ENCODE assay signal across 16 mouse cellular contexts in genomic region chr12:17356853-17357252, GRCm38 (mm10). TPM values are rescaled to one million over a fixed set of nuclear protein-coding genes. Genes with fewer than 3 reads are reported as not detected.
DNase-seq lines count a peak whose midpoint lies in the region; ATAC-seq and TF ChIP-seq lines count a peak whose summit lies in the region.
"Had no signal": no experiment of that assay in that cellular context is flagged by ENCODE, and none has a peak within 500 bp of the region (broad histone marks: within the 10 kb centered on the region; RNA-seq: fewer than 3 reads in every experiment).

No protein-coding gene starts in this region.

- H3K27ac ChIP-seq in left cerebral cortex, adult 2 months, result no peak overlapping the region
- H3K27ac ChIP-seq in neural tube, embryonic 15.5 days (replicated peaks), result no peak overlapping the region
- H3K27ac ChIP-seq: heart, embryonic 15.5 days; limb, embryonic 15.5 days had no signal

- peaks cover 5% of the 10 kb centered on the region; the same call in 1 of the 2 replicates for H3K4me1 ChIP-seq in E14TG2a.4 (replicated peaks; ENCODE audit: low read depth, low read length)
- H3K4me1 ChIP-seq in neural tube, embryonic 15.5 days, result no peaks in the 10 kb centered on the region
- H3K4me1 ChIP-seq: heart, embryonic 15.5 days; limb, embryonic 15.5 days had no signal

- no peak for ATAC-seq in neural tube, embryonic 15.5 days (ENCODE audit: low FRiP score)

- intact Hi-C loops in left cerebral cortex, adult 2 months (cut with DNase I), result no loop called here

- H3K36me3 ChIP-seq in E14TG2a.4 (ENCODE audit: insufficient read depth, low read length), result peaks cover 99% of the 10 kb centered on the region
- peaks cover 66% of the 10 kb centered on the region for H3K36me3 ChIP-seq in neural tube, embryonic 15.5 days

- H3K27me3 ChIP-seq in E14TG2a.4 (ENCODE audit: insufficient read depth, low read length), result no peaks in the 10 kb centered on the region
- H3K27me3 ChIP-seq in neural tube, embryonic 15.5 days (replicated peaks), result no peaks in the 10 kb centered on the region
- H3K27me3 ChIP-seq: heart, embryonic 15.5 days; limb, embryonic 15.5 days had no signal

- H3K4me2 ChIP-seq in neural tube, embryonic 15.5 days, result no peak overlapping the region
- H3K4me2 ChIP-seq: heart, embryonic 15.5 days; limb, embryonic 15.5 days; midbrain, embryonic 11.5 days had no signal

- peak; percentile 45 for TF ChIP-seq CTCF in left cerebral cortex, adult 2 months (IDR thresholded peaks at IDR 0.05)
- TF ChIP-seq CTCF in E14TG2a.4 (conservative IDR thresholded peaks at IDR 0.05; ENCODE audit: low read length), result peak; percentile 60

- DNase-seq in embryo, embryonic 10 days (ENCODE audit: low spot score), result peak; percentile 29
- no peak for DNase-seq in embryo, embryonic 9.5 days (ENCODE audit: extremely low spot score)
- no peak for DNase-seq in left cerebral cortex, adult 2 months (ENCODE audit: extremely low spot score in 1 of 2, low spot score in 2 of 2)
- no peak for DNase-seq in left cerebral cortex, adult 8-10 months (ENCODE audit: low spot score in 2 of 2)
- peak; percentile 21 for DNase-seq in embryo, embryonic 10.5 days (ENCODE audit: low spot score)
- no peak for DNase-seq in neural tube, embryonic 10.5 days (ENCODE audit: extremely low spot score, low spot score)
- DNase-seq: kidney, adult 11 months; layer of hippocampus, adult 9-11 months; thymus, adult 18-20 months had no signal

- no peak overlapping the region for H3K4me3 ChIP-seq in left cerebral cortex, adult 2 months
- no peak overlapping the region for H3K4me3 ChIP-seq in E14TG2a.4 (replicated peaks; ENCODE audit: low read length)
- H3K4me3 ChIP-seq in neural tube, embryonic 15.5 days (replicated peaks), result no peak overlapping the region
- H3K4me3 ChIP-seq: heart, embryonic 15.5 days; limb, embryonic 15.5 days had no signal

- H3K9ac ChIP-seq in neural tube, embryonic 15.5 days (replicated peaks), result no peak overlapping the region
- H3K9ac ChIP-seq: heart, embryonic 15.5 days; limb, embryonic 15.5 days had no signal

- WGBS in neural tube, embryonic 15.5 days, result 89% methylated on average over 4 of the region's 4 CpGs

- H3K9me3 ChIP-seq in E14TG2a.4 (ENCODE audit: low read length), result peaks cover 9% of the 10 kb centered on the region
- H3K9me3 ChIP-seq in neural tube, embryonic 15.5 days (replicated peaks), result no peaks in the 10 kb centered on the region
- H3K9me3 ChIP-seq: heart, embryonic 15.5 days; limb, embryonic 15.5 days had no signal

RNA-seq across cellular contexts. Expression of gene Nol10, which starts 8.6 kb away (rescaled TPM):
- total RNA-seq in left cerebral cortex, adult 2 months (2021), result 10 to 100 TPM; 20.5 to 21.4 TPM
- total RNA-seq in left cerebral cortex, adult 8-10 months (2022), result 10 to 100 TPM; 18.7 to 20.9 (median 19.5) TPM
- polyA plus RNA-seq in neural tube, embryonic 15.5 days (2015; fragmentation: Nextera tagmentation; extraction: Ambion mirVana), result 20.2 and 21.6 TPM in 2 replicates

RNA-seq across cellular contexts. Expression of gene Atp6v1c2, which starts 27.7 kb away (rescaled TPM):
- total RNA-seq in left cerebral cortex, adult 2 months (2021), result 1 to 10 TPM; 3.2 to 5.8 TPM
- total RNA-seq in left cerebral cortex, adult 8-10 months (2022), result 1 to 10 TPM; 4.6 to 6.3 (median 4.8) TPM
- 0.41 and 0.43 TPM in 2 replicates for polyA plus RNA-seq in neural tube, embryonic 15.5 days (2015; fragmentation: Nextera tagmentation; extraction: Ambion mirVana)
- total RNA-seq: gastrocnemius, adult 18-20 months; neutrophil, adult 5-6 weeks had no signal

Comparison
In these comparisons a context has a peak if more than half of its experiments do, and no peak if none do; other contexts are left out.
1. DNase-seq: peak in embryo, embryonic 10 days (single experiment) and embryo, embryonic 10.5 days (single experiment); none in embryo, embryonic 9.5 days (single experiment), left cerebral cortex, adult 2 months (0 of 2), left cerebral cortex, adult 8-10 months (0 of 2) and neural tube, embryonic 10.5 days (single experiment).